Mouse (Mus musculus): Measurements from ENCODE around the gene Prune1.

The Prune1 gene

GRCm38 (mm10) chr3:95212889-95213608 is 68.8 kb downstream of the Prune1 start:
- DNase-seq (ENCODE audit: low read depth): peak; percentile 26

- DNase-seq (ENCODE audit: low read depth): no peak
Measured at GRCm38 (mm10) chr3:95210585-95210984, 71.3 kb downstream of the Prune1 start.

DNA sequence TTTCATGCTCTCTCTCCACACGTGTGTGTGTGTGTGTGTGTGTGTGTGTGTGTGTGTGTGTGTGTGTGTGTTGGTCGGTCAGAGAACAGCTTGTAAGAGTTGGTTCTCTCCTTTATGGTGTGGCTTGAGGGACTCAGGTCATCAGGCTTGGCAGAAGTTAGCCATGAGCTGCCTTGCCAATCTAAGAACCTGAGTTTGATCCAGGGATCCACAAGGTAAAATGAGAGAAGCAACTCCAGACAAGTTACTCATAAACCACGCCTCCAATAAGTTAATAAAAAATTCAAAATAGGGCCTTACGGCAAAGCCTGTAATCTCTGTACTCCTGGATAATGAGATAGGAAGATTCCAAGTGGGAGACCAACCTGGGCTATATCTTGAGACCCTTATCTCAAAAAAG is 73.6 kb downstream of the Prune1 start:
- no peak for DNase-seq (ENCODE audit: low read depth)

- no peak for DNase-seq (ENCODE audit: low read depth)
Measured at GRCm38 (mm10) chr3:95203880-95204279, 78.0 kb downstream of the Prune1 start.
